Mouse (Mus musculus) c-Kit-positive CD71-positive TER-119-positive erythroid progenitor cells, embryonic 14.5 days (primary cell): ENCODE results near the gene Ube2h.

ENCODE experiments used
- DNase-seq: peaks from one replicate; pipeline ENCODE4 v3.0.0-alpha.2; 2013; ENCODE audit warnings: low spot score

Gene Ube2h

DNA sequence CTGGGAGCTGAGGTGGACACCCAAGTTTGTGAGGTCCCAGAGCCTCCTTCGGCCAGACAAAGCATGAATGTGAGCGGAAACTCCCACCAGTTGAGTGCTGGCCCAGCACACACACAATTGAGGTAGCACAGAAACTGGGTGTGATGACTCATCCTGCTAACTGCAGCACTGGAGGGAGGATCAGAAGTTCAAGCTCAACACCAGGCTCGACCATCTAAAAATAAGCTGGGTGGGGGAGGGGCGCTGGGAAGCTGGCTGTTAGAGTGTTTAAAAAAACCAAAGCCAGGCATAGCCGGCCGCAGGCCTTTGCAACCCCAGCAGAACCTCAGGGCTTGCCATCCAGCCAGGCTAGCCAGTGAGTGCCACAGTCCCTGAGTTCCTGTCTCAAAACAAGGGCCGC is 142.2 kb downstream of the Ube2h start:
- no peak for DNase-seq

DNA sequence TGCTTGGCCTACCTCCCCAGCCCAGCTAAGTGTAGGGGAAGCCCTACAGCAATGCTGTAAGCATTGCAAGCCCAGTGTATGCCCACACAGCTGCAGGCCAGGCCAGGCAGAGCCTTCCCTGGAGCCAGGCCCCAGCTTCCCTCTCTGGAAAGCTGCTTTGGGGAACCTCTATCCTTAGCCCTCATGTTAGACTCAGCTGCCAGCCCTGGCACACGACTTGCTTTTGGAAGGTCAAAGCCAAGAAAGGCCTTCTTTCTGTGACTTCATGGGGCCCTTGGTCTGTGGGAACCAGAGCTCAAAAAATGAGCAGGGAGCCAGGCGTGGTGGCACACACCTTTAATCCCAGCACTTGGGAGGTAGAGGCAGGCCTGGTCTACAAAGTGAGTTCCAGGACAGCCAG is 142.7 kb downstream of the Ube2h start:
- no peak for DNase-seq
